Mouse (Mus musculus): ENCODE results near the gene Tcirg1.

The Tcirg1 gene

GRCm38 (mm10) chr19:3850847-3851469 lies 56.0 kb downstream of the Tcirg1 start:
- no peak for DNase-seq

GRCm38 (mm10) chr19:3850076-3850475 lies 56.9 kb downstream of the Tcirg1 start:
- no peak for DNase-seq

- DNase-seq, result no peak
Measured at GRCm38 (mm10) chr19:3849251-3849650, 57.7 kb downstream of the Tcirg1 start.

GRCm38 (mm10) chr19:3848207-3848808 lies 58.6 kb downstream of the Tcirg1 start:
- no peak for DNase-seq

- no peak for DNase-seq
Measured at GRCm38 (mm10) chr19:3847711-3848110, 59.2 kb downstream of the Tcirg1 start.

GRCm38 (mm10) chr19:3846676-3847604 lies 60.0 kb downstream of the Tcirg1 start:
- DNase-seq, result no peak
